Mouse (Mus musculus) lung, embryonic 16.5 days (tissue): ENCODE data around the gene Tulp1. TPM values are rescaled to one million over a fixed set of nuclear protein-coding genes. Genes with fewer than 3 reads are reported as not detected.

Source experiments
- ATAC-seq: fragments of 200-750 bp; cut with Nextera tagmentation; 2 replicates; pipeline ENCODE4 v1.8.0; 2017; ENCODE audit warnings: low read depth, mild to moderate bottlenecking, moderate library complexity
- H3K27ac ChIP-seq: fragments of 300-500 bp; sonication (generic); 2 replicates; pipeline ENCODE4 v1.5.1; 2014; ENCODE audit warnings: mild to moderate bottlenecking, control low read depth, low read length
- H3K27me3 ChIP-seq: fragments of 300-500 bp; sonication (generic); 2 replicates; pipeline ENCODE4 v1.6.1; 2014; ENCODE audit warnings: low read depth, low read length, mixed read lengths; ENCODE audit not compliant: control insufficient read depth, insufficient read depth
- H3K36me3 ChIP-seq: fragments of 300-500 bp; sonication (generic); 2 replicates; pipeline ENCODE4 v1.6.1; 2014; ENCODE audit warnings: low read length; ENCODE audit not compliant: control insufficient read depth, insufficient read depth
- H3K4me1 ChIP-seq: fragments of 300-500 bp; sonication (generic); replicated peaks from 2 replicates; pipeline ENCODE4 v1.6.1; 2014; ENCODE audit warnings: low read length, mixed read lengths; ENCODE audit not compliant: control insufficient read depth, insufficient read depth
- H3K4me2 ChIP-seq: fragments of 300-500 bp; sonication (generic); 2 replicates; pipeline ENCODE4 v1.6.1; 2014; ENCODE audit warnings: low read depth, low read length, control low read depth
- H3K4me3 ChIP-seq: fragments of 300-500 bp; sonication (generic); 2 replicates; pipeline ENCODE4 v1.5.1; 2014; ENCODE audit warnings: mild to moderate bottlenecking, low read length, control low read depth
- H3K9ac ChIP-seq: fragments of 300-500 bp; sonication (generic); 2 replicates; pipeline ENCODE4 v1.6.1; 2014; ENCODE audit warnings: low read length, control low read depth
- H3K9me3 ChIP-seq: fragments of 300-500 bp; sonication (generic); 2 replicates; pipeline ENCODE4 v1.6.1; 2016; ENCODE audit warnings: low read length; ENCODE audit not compliant: control insufficient read depth
- WGBS: fragments of 180-500 bp; shearing (Covaris S2); extraction: QIAGEN DNeasy Blood & Tissue Kit; methylation state at CpG from one replicate; pipeline ENCODE4 v1.1.7; 2014; 5-methylcytosine and 5-hydroxymethylcytosine counted together
- polyA plus RNA-seq: library from polyadenylated mRNA; unstranded; fragments of >200 nt; fragmentation: Nextera tagmentation; extraction: Ambion mirVana; gene quantifications from 2 replicates; pipeline ENCODE4 v1.2.1, GENCODE M21; 2015

The Tulp1 gene
- polyA plus RNA-seq, 1 experiment from 2014 or later: 7.6 TPM

DNA sequence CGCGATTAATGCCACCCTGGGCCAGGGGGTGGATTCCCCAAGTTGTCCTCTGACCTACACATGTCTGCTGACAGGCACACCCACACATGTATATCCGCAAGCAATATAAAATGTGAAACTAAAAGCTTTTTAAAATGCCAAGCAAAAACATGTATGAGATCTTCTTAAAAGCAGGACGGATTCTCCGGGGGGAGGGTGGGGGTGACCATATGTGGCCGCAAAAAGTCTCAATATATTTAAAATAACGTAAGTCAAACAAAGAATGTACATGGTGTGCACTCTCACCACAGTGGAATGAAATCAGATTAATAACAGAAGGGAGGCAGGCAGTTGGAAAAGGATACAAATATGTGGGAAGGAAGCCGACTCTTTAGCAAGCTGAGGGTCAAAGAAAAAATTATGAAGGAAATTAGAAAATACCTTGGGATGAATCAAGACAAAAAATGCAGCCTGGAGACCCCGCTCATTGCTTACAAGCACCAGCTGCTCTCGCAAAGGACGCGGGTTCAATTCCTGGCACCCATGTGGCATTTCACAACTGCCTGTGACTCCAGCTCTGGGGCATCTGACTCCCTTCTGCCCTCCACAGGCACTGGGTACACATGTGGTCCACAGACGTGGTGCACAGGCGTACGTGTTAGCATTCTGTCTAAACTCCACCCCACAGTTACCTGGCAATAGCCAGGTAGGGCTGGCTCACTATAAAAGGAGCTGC lies 29.2 kb upstream of the Tulp1 start:
- 68% methylated on average over 15 of the region's 15 CpGs for WGBS
- H3K27ac ChIP-seq: no peak overlapping the region
- no peaks in the 10 kb centered on the region; the same call in 1 of the 2 replicates for H3K4me1 ChIP-seq
- H3K9me3 ChIP-seq: no peaks in the 10 kb centered on the region
- no peak overlapping the region for H3K4me2 ChIP-seq
- H3K27me3 ChIP-seq: no peaks in the 10 kb centered on the region
- no peak overlapping the region for H3K9ac ChIP-seq
- no peak overlapping the region for H3K4me3 ChIP-seq
- no peak for ATAC-seq
- H3K36me3 ChIP-seq: no peaks in the 10 kb centered on the region; the same call in 1 of the 2 replicates

DNA sequence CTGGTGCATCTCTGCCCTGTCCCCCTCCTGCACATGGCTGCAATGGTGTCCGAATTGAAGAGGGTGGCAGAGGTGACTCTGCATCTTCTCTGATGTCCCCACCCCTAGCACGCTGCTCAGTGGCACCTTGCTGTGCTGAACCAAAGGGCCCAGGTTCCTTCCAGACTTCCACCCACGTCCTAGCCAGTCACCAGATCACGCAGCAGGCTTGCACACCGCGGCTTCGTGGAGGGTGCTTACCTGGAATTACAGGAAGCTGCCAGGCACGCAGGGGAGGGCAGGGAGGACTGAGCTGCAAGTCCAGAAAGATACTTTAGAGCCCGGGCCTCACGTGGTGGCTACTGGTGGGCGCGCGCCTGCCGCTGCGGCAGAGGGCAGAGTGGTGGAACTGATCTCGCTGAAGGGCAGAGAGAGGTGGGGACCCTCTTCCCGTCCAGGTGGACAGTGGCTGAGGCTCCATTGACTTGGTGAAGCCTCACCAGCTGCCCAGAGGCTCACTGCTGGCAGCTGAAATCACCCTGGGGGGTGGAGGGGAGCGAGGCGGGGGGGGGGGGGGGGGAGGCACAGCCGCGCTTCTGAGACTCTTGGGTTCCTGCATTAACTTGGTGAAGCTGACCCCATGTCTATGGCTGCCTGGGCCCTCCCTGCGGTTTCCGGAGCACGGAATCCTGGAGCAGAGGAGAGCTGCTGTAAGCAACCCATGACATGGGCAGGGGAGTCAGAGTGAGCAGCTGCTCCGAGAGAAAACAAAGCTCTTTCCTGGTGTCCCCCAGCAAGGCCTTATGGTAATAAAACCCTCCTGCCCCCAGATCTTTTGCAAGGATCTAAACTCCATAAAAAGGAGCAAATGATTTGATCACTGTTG lies 26.8 kb upstream of the Tulp1 start:
- H3K4me3 ChIP-seq: no peak overlapping the region; the same call in 1 of the 2 replicates

GRCm38 (mm10) chr17:28388534-28388933 lies 23.5 kb upstream of the Tulp1 start:
- H3K9me3 ChIP-seq: no peaks in the 10 kb centered on the region
- no peak overlapping the region for H3K4me2 ChIP-seq
- peaks cover 3% of the 10 kb centered on the region; the same call in 1 of the 2 replicates for H3K4me1 ChIP-seq
- no peak for ATAC-seq
- H3K4me3 ChIP-seq: no peak overlapping the region
- peaks cover 12% of the 10 kb centered on the region for H3K27me3 ChIP-seq
- H3K9ac ChIP-seq: no peak overlapping the region
- no peak overlapping the region for H3K27ac ChIP-seq
- 85% methylated on average over 3 of the region's 3 CpGs for WGBS
- no peaks in the 10 kb centered on the region for H3K36me3 ChIP-seq

More for the DNA sequence above, 26.8 kb upstream of the Tulp1 start:
- Histone ChIP-seq H3K9ac (peak overlapping the region; percentile 35; the same call in 1 of the 2 replicates), H3K36me3 (no peaks in the 10 kb centered on the region), H3K9me3 (no peaks in the 10 kb centered on the region), H3K27me3 (peaks cover 7% of the 10 kb centered on the region; the same call in 1 of the 2 replicates), H3K4me2 (peak overlapping the region; percentile 30), H3K4me1 (no peaks in the 10 kb centered on the region; the same call in 1 of the 2 replicates), H3K27ac (no peak overlapping the region)
- no peak for ATAC-seq
- 6% methylated on average over 21 of the region's 25 CpGs for WGBS

DNA sequence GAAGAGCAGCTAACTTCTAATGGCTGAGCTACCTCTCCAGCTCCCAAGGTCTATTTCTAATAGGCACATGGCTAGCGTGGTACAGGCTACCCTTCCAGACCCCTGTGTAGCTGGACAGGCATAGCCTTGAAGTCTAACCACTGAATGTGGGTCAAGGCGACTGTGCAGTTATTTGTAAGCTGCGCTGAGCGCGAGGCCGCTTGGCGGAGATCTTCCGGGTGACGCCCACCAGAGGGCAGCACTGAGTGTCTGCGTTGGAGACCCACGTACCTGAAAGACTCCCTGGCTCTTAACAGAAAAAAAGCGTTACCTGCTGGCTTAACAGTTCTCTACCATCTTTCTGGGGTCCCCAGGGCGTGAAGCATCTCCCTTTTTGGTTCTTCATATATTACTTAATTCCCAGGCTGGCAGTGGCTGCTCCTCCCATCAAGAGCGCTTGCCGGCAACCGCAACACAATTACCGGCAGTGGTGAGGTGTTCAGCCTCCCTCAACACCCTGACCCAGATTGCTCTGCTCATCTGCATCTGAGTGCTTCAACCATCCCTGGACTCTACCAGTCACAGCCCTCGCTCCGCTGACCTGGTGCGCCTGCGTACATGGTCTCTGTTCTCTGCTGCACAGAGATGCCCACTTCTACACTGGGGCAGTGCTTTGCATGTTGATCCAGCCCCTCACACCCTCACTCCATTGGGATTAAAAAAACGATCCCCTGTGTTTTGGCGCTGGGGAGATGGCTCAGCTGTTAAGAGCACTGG lies 21.3 kb upstream of the Tulp1 start:
- H3K9ac ChIP-seq: no peak overlapping the region
- WGBS: 10% methylated on average over 23 of the region's 23 CpGs

DNA sequence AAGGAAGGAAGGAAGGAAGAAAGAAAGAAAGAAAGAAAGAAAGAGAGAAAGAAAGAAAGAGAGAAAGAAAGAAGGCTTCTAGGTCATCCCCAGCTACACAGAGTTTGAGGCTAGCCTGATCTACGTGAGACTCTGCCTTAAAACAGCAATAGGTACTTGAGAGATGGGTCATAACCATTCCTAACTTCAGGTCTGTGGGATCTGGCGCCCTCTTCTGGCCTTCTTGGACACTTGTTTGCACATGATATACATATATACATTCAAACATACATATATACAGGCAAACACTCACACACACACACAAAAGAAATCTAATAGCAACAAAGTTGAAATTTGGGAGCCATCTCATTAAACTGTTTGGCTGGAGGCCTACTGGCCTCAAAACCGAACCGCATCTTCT lies 19.3 kb upstream of the Tulp1 start:
- H3K9ac ChIP-seq: no peak overlapping the region
- H3K4me1 ChIP-seq: 0 out of 2 replicates have a peak, but pooled peaks cover 3% of the 10 kb centered on the region
- H3K27me3 ChIP-seq: peaks cover 12% of the 10 kb centered on the region
- no peak for ATAC-seq
- H3K9me3 ChIP-seq: no peaks in the 10 kb centered on the region
- no peaks in the 10 kb centered on the region for H3K36me3 ChIP-seq
- 62% methylated on average over 4 of the region's 4 CpGs for WGBS
- no peak overlapping the region for H3K27ac ChIP-seq
- no peak overlapping the region for H3K4me2 ChIP-seq
- no peak overlapping the region for H3K4me3 ChIP-seq

More for the DNA sequence above, 21.3 kb upstream of the Tulp1 start:
- no peaks in the 10 kb centered on the region for H3K36me3 ChIP-seq
- H3K27me3 ChIP-seq: peaks cover 12% of the 10 kb centered on the region
- no peak overlapping the region for H3K27ac ChIP-seq
- no peak overlapping the region for H3K4me2 ChIP-seq
- no peak for ATAC-seq
- no peak overlapping the region for H3K4me3 ChIP-seq
- 0 out of 2 replicates have a peak, but pooled peaks cover 3% of the 10 kb centered on the region for H3K4me1 ChIP-seq
- no peaks in the 10 kb centered on the region for H3K9me3 ChIP-seq

GRCm38 (mm10) chr17:28380255-28380654 lies 15.2 kb upstream of the Tulp1 start:
- Histone ChIP-seq H3K4me2 (no peak overlapping the region), H3K9me3 (no peaks in the 10 kb centered on the region), H3K27me3 (peaks cover 6% of the 10 kb centered on the region; the same call in 1 of the 2 replicates), H3K36me3 (no peaks in the 10 kb centered on the region), H3K4me1 (no peaks in the 10 kb centered on the region), H3K9ac (no peak overlapping the region), H3K27ac (no peak overlapping the region), H3K4me3 (no peak overlapping the region)
- no peak for ATAC-seq
- WGBS: 13% methylated on average over 6 of the region's 6 CpGs

- H3K9me3 ChIP-seq: no peaks in the 10 kb centered on the region
- H3K4me2 ChIP-seq: peak overlapping the region; percentile 32
- 10% methylated on average over 17 of the region's 17 CpGs for WGBS
- peaks cover 10% of the 10 kb centered on the region for H3K27me3 ChIP-seq
- no peak overlapping the region for H3K27ac ChIP-seq
- H3K36me3 ChIP-seq: no peaks in the 10 kb centered on the region
- ATAC-seq: peak; percentile 32
- H3K9ac ChIP-seq: no peak overlapping the region
- H3K4me1 ChIP-seq: no peaks in the 10 kb centered on the region
- H3K4me3 ChIP-seq: no peak overlapping the region
These were observed 10.6 kb upstream of the Tulp1 start for GRCm38 (mm10) chr17:28375592-28376061.

DNA sequence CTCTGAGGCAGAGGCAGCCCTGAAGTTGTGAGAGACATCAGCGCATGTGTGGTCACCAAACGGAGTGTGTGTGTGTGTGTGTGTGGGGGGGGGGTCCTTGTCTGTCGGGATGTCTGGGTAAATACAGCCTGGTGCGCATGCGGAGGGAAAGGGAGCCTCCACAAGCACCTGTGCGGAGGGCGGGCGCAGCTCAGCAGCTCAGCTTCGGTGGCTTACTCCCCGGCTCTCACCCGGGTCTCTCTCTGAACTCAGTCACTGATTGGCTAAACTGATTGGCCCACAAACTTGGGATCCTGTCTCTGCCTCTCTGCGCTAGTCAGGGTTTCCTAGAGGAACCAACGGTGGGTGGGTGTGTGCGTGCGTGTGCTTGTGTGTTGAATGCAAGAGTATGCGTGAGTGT lies 9.5 kb upstream of the Tulp1 start:
- no peak overlapping the region for H3K4me2 ChIP-seq
- 11% methylated on average over 16 of the region's 16 CpGs for WGBS
- no peak overlapping the region for H3K9ac ChIP-seq
- no peaks in the 10 kb centered on the region for H3K36me3 ChIP-seq
- no peak for ATAC-seq
- H3K4me1 ChIP-seq: no peaks in the 10 kb centered on the region
- no peaks in the 10 kb centered on the region for H3K9me3 ChIP-seq
- H3K27me3 ChIP-seq: peaks cover 10% of the 10 kb centered on the region
- H3K27ac ChIP-seq: no peak overlapping the region
- no peak overlapping the region for H3K4me3 ChIP-seq
